Mouse (Mus musculus): ENCODE measurements around the gene Sepsecs. TPM values are rescaled to one million over a fixed set of nuclear protein-coding genes. Genes with fewer than 3 reads are reported as not detected.

Sepsecs gene
- polyA plus RNA-seq, 1 experiment from 2014 or later, result 8.0 TPM

Other genes starting within 250 kb of the Sepsecs start
- gene Ccdc149, start 198.2 kb downstream of the Sepsecs start, polyA plus RNA-seq (2014; fragmentation: Nextera tagmentation; extraction: Ambion mirVana), result 1.2 and 1.3 TPM in 2 replicates
- gene Lgi2, start 103.2 kb downstream of the Sepsecs start, polyA plus RNA-seq (2014; fragmentation: Nextera tagmentation; extraction: Ambion mirVana), result 1.8 and 1.9 TPM in 2 replicates
- 25.0 and 27.3 TPM in 2 replicates for gene Pi4k2b, start 71.9 kb upstream of the Sepsecs start, polyA plus RNA-seq (2014; fragmentation: Nextera tagmentation; extraction: Ambion mirVana)
- gene Zcchc4, start 105.7 kb upstream of the Sepsecs start, polyA plus RNA-seq (2014; fragmentation: Nextera tagmentation; extraction: Ambion mirVana), result 18.6 and 18.8 TPM in 2 replicates
- 142 and 152 TPM in 2 replicates for gene Anapc4, start 164.3 kb upstream of the Sepsecs start, polyA plus RNA-seq (2014; fragmentation: Nextera tagmentation; extraction: Ambion mirVana)

Measured in embryonic facial prominence, embryonic 11.5 days (tissue).